Mouse (Mus musculus) liver, embryonic 14.5 days (tissue): Measurements from ENCODE around the gene Lrig1.
A peak's percentile ranks its signal among the peaks of the same experiment; 100 is the strongest.

Experiments used
- CTCF ChIP-seq: IDR thresholded peaks from 2 replicates; pipeline ENCODE4 v1.5.1; 2016; ENCODE audit warnings: antibody characterized with exemption, low read depth, control low read depth
- EP300 ChIP-seq: IDR thresholded peaks from 2 replicates; pipeline ENCODE4 v1.6.1; 2016; ENCODE audit warnings: antibody characterized with exemption, low read depth

DNA sequence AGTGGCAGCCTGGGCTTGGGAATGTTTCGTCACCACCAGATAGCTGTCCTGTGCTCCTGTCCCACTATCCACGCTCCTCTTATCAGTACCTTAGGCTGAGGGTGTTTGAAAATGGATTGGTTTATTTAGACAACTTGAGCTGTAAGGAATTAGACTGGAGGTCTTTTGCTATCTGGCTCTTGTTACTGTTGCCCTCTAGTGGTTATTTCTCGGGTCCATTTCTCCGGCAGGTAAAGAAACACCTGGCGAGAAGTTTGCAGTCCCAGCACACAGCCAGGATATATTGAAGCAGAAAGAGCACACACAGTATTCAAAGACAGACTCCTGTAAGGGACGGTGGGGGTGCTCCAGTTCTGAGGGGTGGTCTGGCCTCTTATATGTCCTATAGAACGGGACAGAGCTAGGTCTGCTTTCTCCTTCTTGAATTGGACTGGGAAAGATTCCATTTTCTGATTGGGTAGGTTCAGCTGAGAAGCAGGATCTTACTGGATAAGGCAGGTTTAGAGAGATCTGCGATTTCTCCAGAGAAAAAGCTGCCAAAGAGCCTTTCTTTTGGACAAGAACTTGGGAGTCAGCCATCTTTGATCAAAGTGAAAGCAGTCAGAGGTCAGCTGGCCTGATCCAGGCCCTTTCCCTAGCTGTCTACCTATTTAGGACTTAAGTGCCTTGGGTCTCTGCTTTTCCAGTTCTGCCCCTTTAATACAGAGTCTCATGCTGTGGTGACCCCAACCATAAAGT is 136.6 kb downstream of the Lrig1 start:
- TF ChIP-seq CTCF (peak; percentile 35), EP300 (no peak)
